Mouse (Mus musculus) liver, embryonic 14 days (tissue): ENCODE measurements around the gene Gprc5a. TPM values are rescaled to one million over a fixed set of nuclear protein-coding genes. Genes with fewer than 3 reads are reported as not detected.

Experiments
- polyA plus RNA-seq: library from polyadenylated mRNA; depleted of rRNA; stranded (reverse); fragments of >200 nt; gene quantifications from 2 replicates; pipeline ENCODE4 v1.2.3, GENCODE M21; 2012; rRNA removed

Gene Gprc5a
- polyA plus RNA-seq: 0.10 TPM in 2 replicates

GRCm38 (mm10) chr6:135065236-135065957, at the start of gene Gprc5a:
Gene Gprc5a (plus strand): TSS chr6:135065651.

DNA sequence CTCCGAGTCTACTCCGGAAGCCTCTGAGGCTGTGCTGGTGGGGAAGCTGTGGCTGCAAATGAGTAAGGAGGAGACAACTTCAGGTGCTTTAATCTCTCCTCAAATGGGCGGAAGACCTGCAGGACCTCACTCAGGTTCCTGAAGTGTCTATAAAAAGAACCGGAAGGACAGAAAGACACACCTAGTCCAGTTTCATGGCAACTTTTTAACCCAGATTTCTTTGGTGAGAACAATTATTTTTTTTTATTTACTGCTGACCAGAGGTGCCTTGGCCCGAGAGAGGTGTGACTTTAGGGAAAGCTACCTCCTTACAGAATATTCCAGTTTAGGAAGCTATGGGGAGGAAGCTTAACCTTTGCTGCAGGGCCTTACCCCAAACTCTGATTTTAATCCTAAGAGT, 52.7 kb downstream of the Gprc5a start, which contains the start of gene Gprc5d:
Gprc5d (minus strand) TSS at position 101 of the 400 bp plus-strand sequence.

Other genes starting within 250 kb of the Gprc5a start
- 3.3 TPM in 2 replicates for gene Crebl2, start 235.5 kb upstream of the Gprc5a start, polyA plus RNA-seq
- gene Gpr19, start 167.1 kb upstream of the Gprc5a start, polyA plus RNA-seq: 4.2 and 4.3 TPM in 2 replicates
- gene Cdkn1b, start 145.2 kb upstream of the Gprc5a start, polyA plus RNA-seq: 11.4 and 15.1 TPM in 2 replicates
- gene Apold1, start 83.9 kb upstream of the Gprc5a start, polyA plus RNA-seq: 0.83 and 1.1 TPM in 2 replicates
- 49.0 and 50.8 TPM in 2 replicates for gene Ddx47, start 54.0 kb upstream of the Gprc5a start, polyA plus RNA-seq
- gene Gprc5d, start 52.6 kb downstream of the Gprc5a start, polyA plus RNA-seq: 0.14 and 0.21 TPM in 2 replicates
- 16.5 and 19.3 TPM in 2 replicates for gene Fam234b, start 132.3 kb downstream of the Gprc5a start, polyA plus RNA-seq
- gene Hebp1, start 132.4 kb downstream of the Gprc5a start, polyA plus RNA-seq: 184 and 208 TPM in 2 replicates
- gene Gsg1, start 188.7 kb downstream of the Gprc5a start, polyA plus RNA-seq: 0.09 and 0.13 TPM in 2 replicates
- gene Pbp2, start 244.8 kb downstream of the Gprc5a start, polyA plus RNA-seq: not detected in 2 replicates